Mouse (Mus musculus): ENCODE data around the gene Actr3.

Gene Actr3

DNA sequence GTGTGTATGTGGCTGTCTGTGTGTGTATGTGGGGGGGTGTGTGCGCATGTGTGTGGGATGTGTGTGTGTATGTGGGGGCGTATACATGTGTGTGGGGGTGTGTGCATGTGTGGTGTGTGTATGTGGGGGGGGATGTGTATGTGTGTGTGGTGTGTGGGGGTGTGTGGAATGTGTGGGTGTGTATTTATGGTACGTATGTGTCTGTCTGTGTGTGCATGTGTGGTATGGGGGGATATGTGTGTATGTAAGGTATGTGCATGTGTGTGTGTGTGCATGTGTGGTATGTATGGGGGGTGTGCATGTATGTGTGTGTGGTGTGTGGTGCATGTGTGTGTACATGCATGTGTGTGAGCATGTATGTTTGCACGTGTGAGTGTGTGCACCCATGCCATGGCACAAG lies 70.0 kb downstream of the Actr3 start:
- DNase-seq (ENCODE audit: low read depth, low spot score) = no peak

DNA sequence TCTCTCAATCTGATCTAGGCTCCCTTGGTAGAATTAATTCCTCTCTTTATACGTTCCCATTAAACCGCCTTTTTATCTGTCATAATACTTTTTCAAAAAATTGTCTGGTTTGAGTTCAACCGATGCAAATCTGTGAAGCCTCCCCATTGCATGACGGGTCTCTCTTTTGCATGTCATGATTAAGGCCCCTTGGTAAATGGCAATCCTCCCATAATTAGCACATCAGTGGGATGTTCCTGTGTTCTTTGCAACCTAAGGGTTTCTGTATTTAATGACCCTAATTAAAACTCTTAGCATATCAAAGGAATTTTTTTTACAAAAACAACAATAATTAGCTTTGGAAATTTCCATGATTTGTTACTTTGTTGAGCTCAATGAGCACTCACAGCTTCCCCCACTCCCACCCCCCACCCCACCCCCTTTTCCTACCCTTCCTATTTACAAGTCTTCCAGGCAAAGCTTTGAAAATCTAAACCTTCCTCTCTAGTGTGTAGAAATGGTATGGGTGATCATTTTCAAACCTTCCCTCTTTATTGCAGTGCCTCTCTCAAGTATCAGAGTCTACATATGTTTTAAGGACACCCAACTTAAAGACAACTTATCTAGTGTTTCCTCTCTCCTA lies 84.0 kb downstream of the Actr3 start:
- no peak for DNase-seq (ENCODE audit: low read depth, low spot score)

DNA sequence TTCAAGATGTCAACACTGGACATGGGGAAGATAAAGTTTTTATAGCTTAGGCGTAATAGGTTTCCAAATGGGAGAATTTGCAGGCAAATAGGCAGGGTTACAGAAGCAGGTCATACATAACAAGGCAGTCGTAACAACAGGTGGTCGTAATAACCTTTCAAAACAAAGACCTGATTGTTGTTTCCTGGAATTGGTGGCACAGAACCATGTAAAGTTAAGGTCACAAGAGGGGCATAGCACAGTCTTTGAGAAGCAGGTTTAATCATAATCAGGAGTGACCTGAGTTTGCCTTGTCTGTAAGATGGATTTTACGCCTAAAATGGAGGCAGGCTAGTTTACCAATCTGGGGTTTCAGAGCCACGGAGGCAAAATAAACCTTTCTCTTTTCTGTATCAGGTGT lies 84.7 kb downstream of the Actr3 start:
- no peak for DNase-seq (ENCODE audit: low read depth, low spot score)

DNA sequence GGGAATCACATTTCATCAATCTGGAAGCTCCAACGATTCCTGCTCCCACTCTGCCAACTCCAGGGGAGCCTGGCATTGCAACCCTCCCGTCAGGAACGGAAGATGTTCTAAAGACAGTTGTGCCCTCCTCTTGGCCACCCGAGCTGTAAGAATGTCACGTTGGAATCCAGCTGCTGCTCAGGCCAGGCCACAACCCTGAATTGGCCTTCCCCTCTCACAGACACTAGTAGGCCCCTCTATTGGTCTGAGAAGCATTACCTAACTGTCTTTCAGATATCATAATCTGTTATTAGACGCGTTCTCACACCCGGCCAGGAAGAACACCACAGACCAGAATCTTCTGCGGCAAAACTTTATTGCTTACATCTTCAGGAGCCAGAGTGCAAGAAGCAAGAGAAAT lies 89.7 kb downstream of the Actr3 start:
- no peak for DNase-seq (ENCODE audit: low read depth, low spot score)

DNA sequence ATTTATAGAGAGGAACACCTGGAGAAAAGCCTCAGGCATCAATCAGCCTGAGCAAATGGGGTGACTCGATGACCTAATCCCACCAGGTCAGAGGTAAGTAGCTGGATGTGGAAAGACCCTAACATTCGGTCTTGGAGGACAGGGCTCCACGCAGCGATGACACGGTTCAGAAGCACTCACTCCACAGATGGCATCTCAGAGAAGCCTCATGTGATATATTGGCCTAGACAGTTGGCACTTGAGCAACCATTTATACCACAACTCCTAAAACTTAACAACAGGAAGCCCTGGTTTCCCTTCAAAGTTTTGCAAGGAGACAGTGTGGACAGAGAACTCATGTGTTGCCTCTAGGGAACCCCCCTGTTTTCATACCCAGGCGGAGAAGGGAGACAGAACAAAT lies 90.1 kb downstream of the Actr3 start:
- no peak for DNase-seq (ENCODE audit: low read depth, low spot score)

DNA sequence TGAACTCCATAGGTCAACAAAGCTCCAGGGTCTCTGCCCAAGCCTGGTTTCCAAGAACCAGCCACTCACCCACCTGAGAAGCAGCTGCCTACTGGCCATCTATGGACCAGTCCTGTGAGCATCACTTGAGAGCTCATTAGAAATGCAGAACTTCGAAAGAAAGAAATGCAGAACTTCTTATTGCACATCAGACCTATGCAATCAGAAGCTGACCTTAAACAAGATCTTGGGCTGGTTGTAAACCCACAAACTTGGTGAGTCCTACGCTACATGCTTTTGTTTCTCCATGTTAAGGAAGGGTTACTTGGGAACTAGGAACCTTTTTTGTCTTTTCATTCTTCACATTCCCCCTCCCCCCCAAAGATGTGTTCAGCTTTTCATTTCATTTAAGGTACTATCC lies 92.4 kb downstream of the Actr3 start:
- no peak for DNase-seq (ENCODE audit: low read depth, low spot score)

All from CD4-positive helper T cell, adult 2 months (primary cell).